Comparison of ENCODE assay signal across 7 mouse cellular contexts in the genomic region with DNA sequence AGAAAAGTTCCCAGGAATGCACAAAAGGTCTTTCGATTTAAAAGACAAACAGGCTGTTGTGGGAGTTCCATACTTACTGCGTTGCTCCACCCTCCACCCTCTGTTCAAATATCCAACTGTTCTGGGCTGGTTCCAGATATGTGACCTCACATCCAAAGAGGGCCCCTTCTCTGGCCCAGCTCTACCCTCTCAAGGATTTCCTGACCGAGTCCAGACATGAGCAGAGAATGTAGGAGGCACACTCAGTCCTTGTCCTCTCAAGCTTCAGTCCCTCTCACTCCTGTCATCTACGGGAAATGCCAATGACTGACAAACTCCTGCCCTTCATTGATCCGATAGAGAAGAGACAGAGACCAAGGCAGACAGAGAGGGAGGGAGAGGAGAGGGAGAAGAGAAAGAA. TPM values are rescaled to one million over a fixed set of nuclear protein-coding genes. Genes with fewer than 3 reads are reported as not detected.
DNase-seq lines count a peak whose midpoint lies in the region; ATAC-seq and TF ChIP-seq lines count a peak whose summit lies in the region.

No protein-coding gene starts in this region.

- H3K27ac ChIP-seq in embryonic facial prominence, embryonic 11.5 days (replicated peaks; ENCODE audit: low read depth, low read length): no peak overlapping the region
- peak overlapping the region; percentile 84 for H3K27ac ChIP-seq in kidney, embryonic 15.5 days

- 58% methylated on average over 5 of the region's 5 CpGs for WGBS in embryonic facial prominence, embryonic 11.5 days
- 35% methylated on average over 5 of the region's 5 CpGs for WGBS in kidney, embryonic 15.5 days
- WGBS in lung, adult 2 months: 18% methylated on average over 5 of the region's 5 CpGs

- no peaks in the 10 kb centered on the region for H3K27me3 ChIP-seq in embryonic facial prominence, embryonic 11.5 days (ENCODE audit: control insufficient read depth, insufficient read depth, low read length)
- no peaks in the 10 kb centered on the region for H3K27me3 ChIP-seq in kidney, embryonic 15.5 days

- 0 out of 2 replicates have a peak, but pooled peaks have one; percentile 20 for TF ChIP-seq POLR2A in lung, adult 2 months (IDR thresholded peaks at IDR 0.05; ENCODE audit: borderline replicate concordance, extremely low read depth, low read depth, low read length)

- no peak overlapping the region for H3K4me2 ChIP-seq in embryonic facial prominence, embryonic 11.5 days (ENCODE audit: low read depth, low read length)
- peak overlapping the region; percentile 34 for H3K4me2 ChIP-seq in kidney, embryonic 15.5 days

- no peaks in the 10 kb centered on the region for H3K36me3 ChIP-seq in embryonic facial prominence, embryonic 11.5 days (replicated peaks; ENCODE audit: control insufficient read depth, insufficient read depth, low read depth, low read length)
- no peaks in the 10 kb centered on the region for H3K36me3 ChIP-seq in kidney, embryonic 15.5 days

- DNase-seq in ES-CJ7 (ENCODE audit: low read depth, low spot score): peak; percentile 42
- no peak for DNase-seq in embryonic facial prominence, embryonic 11.5 days (ENCODE audit: low spot score)
- DNase-seq in lung, adult 2 months: peak; percentile 65
- DNase-seq in layer of hippocampus, postnatal 10 days (ENCODE audit: low spot score in 2 of 2): no peak
- no peak for DNase-seq in urinary bladder, adult 2 months (ENCODE audit: low spot score)

- no peak for ATAC-seq in embryonic facial prominence, embryonic 11.5 days (replicated peaks; ENCODE audit: insufficient number of reproducible peaks, low FRiP score, low TSS enrichment, low read depth)
- ATAC-seq in kidney, embryonic 15.5 days (replicated peaks; ENCODE audit: low FRiP score): no peak
- ATAC-seq in monocyte, adult 5-6 weeks (replicated peaks; ENCODE audit: insufficient number of reproducible peaks, low FRiP score, low TSS enrichment, poor library complexity, severe bottlenecking): no peak

- H3K9ac ChIP-seq in embryonic facial prominence, embryonic 11.5 days (replicated peaks; ENCODE audit: low read length): 0 out of 2 replicates have a peak overlapping the region, but pooled peaks have one; percentile 28
- no peak overlapping the region for H3K9ac ChIP-seq in kidney, embryonic 15.5 days

- H3K4me1 ChIP-seq in embryonic facial prominence, embryonic 11.5 days (ENCODE audit: control insufficient read depth, insufficient read depth, low read length): peaks cover 5% of the 10 kb centered on the region
- peaks cover 40% of the 10 kb centered on the region for H3K4me1 ChIP-seq in kidney, embryonic 15.5 days
- peaks cover 13% of the 10 kb centered on the region; the same call in 1 of the 2 replicates for H3K4me1 ChIP-seq in lung, adult 2 months (ENCODE audit: control insufficient read depth, insufficient read depth, low read length)

- no peak overlapping the region for H3K4me3 ChIP-seq in embryonic facial prominence, embryonic 11.5 days (ENCODE audit: low read depth, low read length)
- no peak overlapping the region for H3K4me3 ChIP-seq in kidney, embryonic 15.5 days (replicated peaks)
- peak overlapping the region; percentile 62 for H3K4me3 ChIP-seq in lung, adult 2 months (replicated peaks; ENCODE audit: extremely low read depth, low read depth, low read length)

- TF ChIP-seq CTCF in lung, adult 2 months (IDR thresholded peaks at IDR 0.05; ENCODE audit: insufficient read depth, low read length): no peak

- H3K9me3 ChIP-seq in embryonic facial prominence, embryonic 11.5 days (replicated peaks; ENCODE audit: control insufficient read depth, low read length): no peaks in the 10 kb centered on the region
- H3K9me3 ChIP-seq in kidney, embryonic 15.5 days (replicated peaks): no peaks in the 10 kb centered on the region

RNA-seq across cellular contexts. Expression of gene Mlf2, which starts 5.2 kb away (rescaled TPM):
- 391 and 402 TPM in 2 replicates for polyA plus RNA-seq in embryonic facial prominence, embryonic 11.5 days (2014; fragmentation: Nextera tagmentation; extraction: Ambion mirVana)
- 357 and 385 TPM in 2 replicates for polyA plus RNA-seq in kidney, embryonic 15.5 days (2015; fragmentation: Nextera tagmentation; extraction: Ambion mirVana)
- polyA plus RNA-seq in lung, adult 2 months (2012; rRNA removed): 313 and 336 TPM in 2 replicates
- 100 to 1,000 TPM; 609 to 620 TPM for total RNA-seq in layer of hippocampus, postnatal 10 days (2021)
- polyA plus RNA-seq in urinary bladder, adult 2 months (2012; rRNA removed): 273 and 291 TPM in 2 replicates
- 46.8 to 65.2 TPM (median 56.4 TPM) in 3 replicates for total RNA-seq in monocyte, adult 5-6 weeks (2017)

RNA-seq across cellular contexts. Expression of gene Ptms, which starts 6.0 kb away (rescaled TPM):
- polyA plus RNA-seq in embryonic facial prominence, embryonic 11.5 days (2014; fragmentation: Nextera tagmentation; extraction: Ambion mirVana): 184 and 213 TPM in 2 replicates
- polyA plus RNA-seq in kidney, embryonic 15.5 days (2015; fragmentation: Nextera tagmentation; extraction: Ambion mirVana): 320 TPM in 2 replicates
- polyA plus RNA-seq in lung, adult 2 months (2012; rRNA removed): 1,982 and 2,310 TPM in 2 replicates
- 1,000 to 10,000 TPM; 1,413 to 1,419 TPM for total RNA-seq in layer of hippocampus, postnatal 10 days (2021)
- 807 and 1,011 TPM in 2 replicates for polyA plus RNA-seq in urinary bladder, adult 2 months (2012; rRNA removed)
- total RNA-seq in monocyte, adult 5-6 weeks (2017): 89.3 to 145 TPM (median 115 TPM) in 3 replicates

RNA-seq across cellular contexts. Expression of gene Lag3, which starts 14.4 kb away (rescaled TPM):
- 1.7 and 1.8 TPM in 2 replicates for polyA plus RNA-seq in embryonic facial prominence, embryonic 11.5 days (2014; fragmentation: Nextera tagmentation; extraction: Ambion mirVana)
- 1.7 and 1.8 TPM in 2 replicates for polyA plus RNA-seq in kidney, embryonic 15.5 days (2015; fragmentation: Nextera tagmentation; extraction: Ambion mirVana)
- 1.4 and 1.9 TPM in 2 replicates for polyA plus RNA-seq in lung, adult 2 months (2012; rRNA removed)
- total RNA-seq in layer of hippocampus, postnatal 10 days (2021): 1 to 10 TPM; 1.2 to 2.1 TPM
- polyA plus RNA-seq in urinary bladder, adult 2 months (2012; rRNA removed): 1.3 and 1.9 TPM in 2 replicates
- total RNA-seq in monocyte, adult 5-6 weeks (2017): 0.68 TPM in 1 of 3 replicates, not detected in the others

RNA-seq across cellular contexts. Expression of gene Cd4, which starts 37.9 kb away (rescaled TPM):
- polyA plus RNA-seq in embryonic facial prominence, embryonic 11.5 days (2014; fragmentation: Nextera tagmentation; extraction: Ambion mirVana): not detected in 2 replicates
- polyA plus RNA-seq in kidney, embryonic 15.5 days (2015; fragmentation: Nextera tagmentation; extraction: Ambion mirVana): 0.06 and 0.26 TPM in 2 replicates
- 1.9 and 2.7 TPM in 2 replicates for polyA plus RNA-seq in lung, adult 2 months (2012; rRNA removed)
- total RNA-seq in layer of hippocampus, postnatal 10 days (2021): 1 to 10 TPM in 1 of 2 experiments, under 1 TPM in 1; 0.62 to 1.0 TPM
- polyA plus RNA-seq in urinary bladder, adult 2 months (2012; rRNA removed): 1.3 and 2.1 TPM in 2 replicates
- 3.1 to 5.2 TPM (median 4.0 TPM) in 3 replicates for total RNA-seq in monocyte, adult 5-6 weeks (2017)

RNA-seq across cellular contexts. Expression of gene Cops7a, which starts 39.4 kb away (rescaled TPM):
- 118 and 125 TPM in 2 replicates for polyA plus RNA-seq in embryonic facial prominence, embryonic 11.5 days (2014; fragmentation: Nextera tagmentation; extraction: Ambion mirVana)
- polyA plus RNA-seq in kidney, embryonic 15.5 days (2015; fragmentation: Nextera tagmentation; extraction: Ambion mirVana): 163 and 164 TPM in 2 replicates
- 178 and 213 TPM in 2 replicates for polyA plus RNA-seq in lung, adult 2 months (2012; rRNA removed)
- 100 to 1,000 TPM in 1 of 2 experiments, 10 to 100 TPM in 1; 97.7 to 101 TPM for total RNA-seq in layer of hippocampus, postnatal 10 days (2021)
- polyA plus RNA-seq in urinary bladder, adult 2 months (2012; rRNA removed): 162 and 183 TPM in 2 replicates
- 7.6 to 25.6 TPM (median 21.5 TPM) in 3 replicates for total RNA-seq in monocyte, adult 5-6 weeks (2017)

Comparison
In these comparisons a context has a peak if more than half of its experiments do, and no peak if none do; other contexts are left out.
1. DNase-seq: peak in ES-CJ7 (single experiment) and lung, adult 2 months (single experiment); none in embryonic facial prominence, embryonic 11.5 days (single experiment), layer of hippocampus, postnatal 10 days (0 of 2) and urinary bladder, adult 2 months (single experiment).